ENCODE assay signal across 23 mouse cellular contexts in the genomic region with DNA sequence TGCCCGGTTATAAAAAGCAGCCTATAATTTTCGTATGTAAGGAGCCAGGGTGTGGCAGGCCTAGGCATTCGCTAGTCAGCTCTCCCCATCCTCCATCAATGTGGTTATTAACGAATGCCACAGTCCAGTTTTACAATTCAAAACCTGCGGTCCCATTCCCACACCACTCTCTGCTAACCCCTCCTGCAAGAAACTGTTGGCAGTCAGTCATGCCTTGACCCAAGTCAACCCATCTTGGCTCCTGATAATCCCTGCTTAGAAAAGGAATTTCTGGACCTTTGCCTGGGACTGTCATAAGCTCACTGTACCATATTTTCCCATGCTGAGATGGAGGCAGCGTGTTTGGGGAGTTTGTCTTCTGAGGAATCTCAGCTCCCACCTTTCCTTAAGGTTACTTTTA.
DNase-seq lines count a peak whose midpoint lies in the region; ATAC-seq lines count a peak whose summit lies in the region.
"Had no signal": no experiment of that assay in that cellular context is flagged by ENCODE, and none has a peak within 500 bp of the region (broad histone marks: within the 10 kb centered on the region; RNA-seq: fewer than 3 reads in every experiment).

No protein-coding gene starts in this region.

- WGBS in hindbrain, embryonic 10.5 days, result 91% methylated on average over 6 of the region's 6 CpGs
- 85% methylated on average over 6 of the region's 6 CpGs for WGBS in hindbrain, embryonic 11.5 days
- WGBS in liver, embryonic 15.5 days (ENCODE audit: insufficient replicate concordance), result 75% methylated on average over 6 of the region's 6 CpGs

- intact Hi-C loops in left cerebral cortex, postnatal 10 days (cut with DNase I), result no loop called here

- no peak for DNase-seq in hindbrain, embryonic 10.5 days (ENCODE audit: low spot score)
- no peak for DNase-seq in hindbrain, embryonic 11.5 days (ENCODE audit: low spot score)
- peak; percentile 62 for DNase-seq in 3T3-L1 (ENCODE audit: low read depth, low spot score)
- peak; percentile 69 for DNase-seq in NIH3T3 (ENCODE audit: low read depth)
- DNase-seq in left cerebral cortex, postnatal 10 days (ENCODE audit: extremely low spot score in 1 of 2, low spot score in 2 of 2), result no peak
- no peak for DNase-seq in spleen, postnatal 14 days (ENCODE audit: low spot score in 2 of 2)
- DNase-seq: cerebellum, adult 8-10 months; gastrocnemius, adult 2 months; heart, postnatal 10 days; kidney, postnatal 4 days; layer of hippocampus, adult 9-11 months; thymus, postnatal 25 days had no signal

- no peaks in the 10 kb centered on the region for H3K36me3 ChIP-seq in hindbrain, embryonic 10.5 days
- no peaks in the 10 kb centered on the region for H3K36me3 ChIP-seq in hindbrain, embryonic 11.5 days (ENCODE audit: control insufficient read depth, insufficient read depth, low read length)
- H3K36me3 ChIP-seq in liver, embryonic 15.5 days (replicated peaks), result no peaks in the 10 kb centered on the region
- H3K36me3 ChIP-seq: embryonic facial prominence, embryonic 13.5 days; forebrain, embryonic 10.5 days; hindbrain, embryonic 15.5 days; intestine, embryonic 15.5 days; kidney, embryonic 15.5 days; lung, embryonic 15.5 days; neural tube, embryonic 13.5 days had no signal

- peaks cover 35% of the 10 kb centered on the region for H3K4me1 ChIP-seq in hindbrain, embryonic 10.5 days (replicated peaks)
- peaks cover 3% of the 10 kb centered on the region for H3K4me1 ChIP-seq in hindbrain, embryonic 11.5 days (replicated peaks; ENCODE audit: control insufficient read depth, insufficient read depth, low read length)
- H3K4me1 ChIP-seq in liver, embryonic 15.5 days (replicated peaks), result peaks cover 96% of the 10 kb centered on the region

- no peak for ATAC-seq in hindbrain, embryonic 11.5 days (ENCODE audit: low FRiP score)
- no peak for ATAC-seq in liver, embryonic 15.5 days (ENCODE audit: insufficient read depth)
- ATAC-seq: CD4-positive, CD25-positive, alpha-beta regulatory T cell, adult 4 months; intestine, embryonic 15.5 days had no signal

- no peaks in the 10 kb centered on the region for H3K9me3 ChIP-seq in hindbrain, embryonic 10.5 days
- H3K9me3 ChIP-seq in hindbrain, embryonic 11.5 days (ENCODE audit: control insufficient read depth, low read length), result no peaks in the 10 kb centered on the region
- no peaks in the 10 kb centered on the region for H3K9me3 ChIP-seq in liver, embryonic 15.5 days (replicated peaks)
- H3K9me3 ChIP-seq: embryonic facial prominence, embryonic 13.5 days; forebrain, embryonic 10.5 days; hindbrain, embryonic 15.5 days; intestine, embryonic 15.5 days; kidney, embryonic 15.5 days; lung, embryonic 15.5 days; neural tube, embryonic 13.5 days had no signal

- H3K27me3 ChIP-seq in hindbrain, embryonic 10.5 days (ENCODE audit: insufficient read depth, poor library complexity, severe bottlenecking), result no peaks in the 10 kb centered on the region
- no peaks in the 10 kb centered on the region for H3K27me3 ChIP-seq in hindbrain, embryonic 11.5 days (ENCODE audit: control insufficient read depth, insufficient read depth, low read length)
- peaks cover 51% of the 10 kb centered on the region for H3K27me3 ChIP-seq in liver, embryonic 15.5 days
- H3K27me3 ChIP-seq: embryonic facial prominence, embryonic 13.5 days; hindbrain, embryonic 15.5 days; intestine, embryonic 15.5 days; kidney, embryonic 15.5 days; lung, embryonic 15.5 days; neural tube, embryonic 13.5 days had no signal

- no peak overlapping the region for H3K4me2 ChIP-seq in hindbrain, embryonic 11.5 days (replicated peaks; ENCODE audit: low read depth, low read length)
- peak overlapping the region; percentile 53 for H3K4me2 ChIP-seq in liver, embryonic 15.5 days
- H3K4me2 ChIP-seq: embryonic facial prominence, embryonic 13.5 days; hindbrain, embryonic 15.5 days; intestine, embryonic 15.5 days; kidney, embryonic 15.5 days; lung, embryonic 15.5 days; midbrain, embryonic 11.5 days; neural tube, embryonic 13.5 days had no signal

- H3K4me3 ChIP-seq in hindbrain, embryonic 10.5 days, result no peak overlapping the region
- no peak overlapping the region for H3K4me3 ChIP-seq in hindbrain, embryonic 11.5 days (ENCODE audit: low read depth, low read length)
- H3K4me3 ChIP-seq in liver, embryonic 15.5 days (replicated peaks), result no peak overlapping the region
- H3K4me3 ChIP-seq: embryonic facial prominence, embryonic 13.5 days; forebrain, embryonic 10.5 days; gastrocnemius, adult 2 months; hindbrain, embryonic 15.5 days; intestine, embryonic 15.5 days; kidney, embryonic 15.5 days; left cerebral cortex, adult 2 months; lung, embryonic 15.5 days; neural tube, embryonic 13.5 days had no signal

- H3K9ac ChIP-seq in hindbrain, embryonic 11.5 days (ENCODE audit: low read depth, low read length), result no peak overlapping the region
- H3K9ac ChIP-seq in liver, embryonic 15.5 days, result peak overlapping the region; percentile 63
- H3K9ac ChIP-seq: embryonic facial prominence, embryonic 13.5 days; hindbrain, embryonic 15.5 days; intestine, embryonic 15.5 days; kidney, embryonic 15.5 days; lung, embryonic 15.5 days; neural tube, embryonic 13.5 days had no signal

- peak overlapping the region; percentile 43; the same call in 1 of the 2 replicates for H3K27ac ChIP-seq in hindbrain, embryonic 10.5 days
- H3K27ac ChIP-seq in hindbrain, embryonic 11.5 days (ENCODE audit: low read depth, low read length), result no peak overlapping the region
- H3K27ac ChIP-seq in liver, embryonic 15.5 days (replicated peaks), result peak overlapping the region; percentile 99
- H3K27ac ChIP-seq: embryonic facial prominence, embryonic 13.5 days; forebrain, embryonic 10.5 days; gastrocnemius, adult 2 months; hindbrain, embryonic 15.5 days; intestine, embryonic 15.5 days; kidney, embryonic 15.5 days; left cerebral cortex, adult 2 months; lung, embryonic 15.5 days; neural tube, embryonic 13.5 days had no signal

Comparison
In these comparisons a context has a peak if more than half of its experiments do, and no peak if none do; other contexts are left out.
1. DNase-seq: peak in 3T3-L1 (single experiment) and NIH3T3 (single experiment); none in hindbrain, embryonic 10.5 days (single experiment), hindbrain, embryonic 11.5 days (single experiment), left cerebral cortex, postnatal 10 days (0 of 2) and spleen, postnatal 14 days (0 of 2).